Mouse (Mus musculus) hindbrain, embryonic 12.5 days (tissue): ENCODE measurements at regions not wholly inside any gene's neighbourhood (a gene's known extent, or its start where the extent isn't known, plus 50 kb on each side); places are given as distances from the start of the nearest gene placed in this dataset.

ENCODE experiments used
- ATAC-seq: fragments of 200-750 bp; cut with Nextera tagmentation; 2 replicates; pipeline ENCODE4 v1.8.0; 2017; ENCODE audit warnings: moderate TSS enrichment; ENCODE audit not compliant: low FRiP score
- H3K27ac ChIP-seq: fragments of 300-500 bp; sonication (generic); 2 replicates; pipeline ENCODE4 v1.5.1; 2016; ENCODE audit warnings: mild to moderate bottlenecking
- H3K27me3 ChIP-seq: fragments of 300-500 bp; sonication (generic); 2 replicates; pipeline ENCODE4 v1.6.1; 2016; ENCODE audit warnings: mild to moderate bottlenecking
- H3K36me3 ChIP-seq: fragments of 300-500 bp; sonication (generic); 2 replicates; pipeline ENCODE4 v1.6.1; 2016; ENCODE audit warnings: mild to moderate bottlenecking
- H3K4me1 ChIP-seq: fragments of 300-500 bp; sonication (generic); 2 replicates; pipeline ENCODE4 v1.6.1; 2016
- H3K4me2 ChIP-seq: fragments of 300-500 bp; sonication (generic); replicated peaks from 2 replicates; pipeline ENCODE4 v1.6.1; 2016; ENCODE audit warnings: mild to moderate bottlenecking
- H3K4me3 ChIP-seq: fragments of 300-500 bp; sonication (generic); 2 replicates; pipeline ENCODE4 v1.5.1; 2016; ENCODE audit warnings: mild to moderate bottlenecking
- H3K9ac ChIP-seq: fragments of 300-500 bp; sonication (generic); 2 replicates; pipeline ENCODE4 v1.6.1; 2016; ENCODE audit warnings: mild to moderate bottlenecking, moderate library complexity
- H3K9me3 ChIP-seq: fragments of 300-500 bp; sonication (generic); replicated peaks from 2 replicates; pipeline ENCODE4 v1.6.1; 2016; ENCODE audit warnings: mild to moderate bottlenecking
- WGBS: fragments of 180-500 bp; shearing (Covaris S2); methylation state at CpG from one replicate; pipeline ENCODE4 v1.1.7; 2016; 5-methylcytosine and 5-hydroxymethylcytosine counted together

GRCm38 (mm10) chrX:11181855-11182254 is 117.2 kb upstream of the H2al1a start:
- ATAC-seq = no peak
- Histone ChIP-seq H3K27me3 (0 out of 2 replicates have a peak, but pooled peaks cover 2% of the 10 kb centered on the region), H3K4me1 (no peaks in the 10 kb centered on the region), H3K4me2 (no peak overlapping the region), H3K4me3 (no peak overlapping the region), H3K36me3 (no peaks in the 10 kb centered on the region), H3K9ac (no peak overlapping the region), H3K27ac (no peak overlapping the region), H3K9me3 (no peaks in the 10 kb centered on the region)
- 83% methylated on average over 12 of the region's 12 CpGs for WGBS

GRCm38 (mm10) chrX:11190851-11191250 is 108.2 kb upstream of the H2al1a start:
- no peak for ATAC-seq
- no peak overlapping the region for H3K27ac ChIP-seq
- H3K4me3 ChIP-seq = no peak overlapping the region
- no peaks in the 10 kb centered on the region for H3K36me3 ChIP-seq
- H3K4me2 ChIP-seq = no peak overlapping the region
- no peaks in the 10 kb centered on the region for H3K27me3 ChIP-seq
- H3K4me1 ChIP-seq = no peaks in the 10 kb centered on the region
- 90% methylated on average over 6 of the region's 6 CpGs for WGBS
- no peaks in the 10 kb centered on the region for H3K9me3 ChIP-seq
- H3K9ac ChIP-seq = no peak overlapping the region

GRCm38 (mm10) chrX:11204135-11204534 is 94.9 kb upstream of the H2al1a start:
- Histone ChIP-seq H3K4me2 (no peak overlapping the region), H3K9me3 (no peaks in the 10 kb centered on the region), H3K9ac (no peak overlapping the region), H3K27me3 (no peaks in the 10 kb centered on the region; the same call in 1 of the 2 replicates), H3K36me3 (no peaks in the 10 kb centered on the region), H3K4me1 (no peaks in the 10 kb centered on the region), H3K27ac (no peak overlapping the region), H3K4me3 (no peak overlapping the region)
- 90% methylated on average over 2 of the region's 2 CpGs for WGBS
- ATAC-seq = no peak

- ATAC-seq = no peak
- 82% methylated on average over 5 of the region's 5 CpGs for WGBS
- peaks cover 5% of the 10 kb centered on the region; the same call in 1 of the 2 replicates for H3K27me3 ChIP-seq
- H3K9ac ChIP-seq = no peak overlapping the region
- no peaks in the 10 kb centered on the region for H3K9me3 ChIP-seq
- H3K4me2 ChIP-seq = no peak overlapping the region
- H3K4me3 ChIP-seq = no peak overlapping the region
- H3K36me3 ChIP-seq = no peaks in the 10 kb centered on the region
- H3K27ac ChIP-seq = no peak overlapping the region
- H3K4me1 ChIP-seq = no peaks in the 10 kb centered on the region
Observed at GRCm38 (mm10) chrX:11209895-11210294, 89.2 kb upstream of the H2al1a start.

- H3K9ac ChIP-seq = no peak overlapping the region
- H3K4me1 ChIP-seq = no peaks in the 10 kb centered on the region
- ATAC-seq = no peak
- no peak overlapping the region for H3K4me3 ChIP-seq
- H3K27me3 ChIP-seq = peaks cover 5% of the 10 kb centered on the region; the same call in 1 of the 2 replicates
- no peaks in the 10 kb centered on the region for H3K9me3 ChIP-seq
- H3K27ac ChIP-seq = no peak overlapping the region
- H3K4me2 ChIP-seq = no peak overlapping the region
- WGBS = 76% methylated on average over 1 of the region's 1 CpGs
- no peaks in the 10 kb centered on the region for H3K36me3 ChIP-seq
Observed at GRCm38 (mm10) chrX:11212811-11213210, 86.2 kb upstream of the H2al1a start.

- no peaks in the 10 kb centered on the region for H3K4me1 ChIP-seq
- H3K36me3 ChIP-seq = no peaks in the 10 kb centered on the region
- H3K9me3 ChIP-seq = no peaks in the 10 kb centered on the region
- no peak overlapping the region for H3K27ac ChIP-seq
- H3K9ac ChIP-seq = no peak overlapping the region
- WGBS = 52% methylated on average over 3 of the region's 3 CpGs
- peaks cover 5% of the 10 kb centered on the region; the same call in 1 of the 2 replicates for H3K27me3 ChIP-seq
- H3K4me2 ChIP-seq = no peak overlapping the region
- no peak for ATAC-seq
- H3K4me3 ChIP-seq = no peak overlapping the region
Observed at GRCm38 (mm10) chrX:11213492-11213891, 85.6 kb upstream of the H2al1a start.

- WGBS = 82% methylated on average over 1 of the region's 1 CpGs
- Histone ChIP-seq H3K27ac (no peak overlapping the region), H3K9me3 (no peaks in the 10 kb centered on the region), H3K36me3 (no peaks in the 10 kb centered on the region), H3K4me1 (no peaks in the 10 kb centered on the region), H3K4me3 (no peak overlapping the region), H3K9ac (no peak overlapping the region), H3K4me2 (no peak overlapping the region), H3K27me3 (peaks cover 4% of the 10 kb centered on the region; the same call in 1 of the 2 replicates)
- no peak for ATAC-seq
Observed at GRCm38 (mm10) chrX:11239066-11239465, 60.0 kb upstream of the H2al1a start.

GRCm38 (mm10) chrX:11245576-11245975 is 53.5 kb upstream of the H2al1a start:
- Histone ChIP-seq H3K4me3 (no peak overlapping the region), H3K4me1 (no peaks in the 10 kb centered on the region), H3K9ac (no peak overlapping the region), H3K36me3 (no peaks in the 10 kb centered on the region), H3K27me3 (peaks cover 4% of the 10 kb centered on the region; the same call in 1 of the 2 replicates), H3K4me2 (no peak overlapping the region), H3K27ac (no peak overlapping the region), H3K9me3 (no peaks in the 10 kb centered on the region)
- ATAC-seq = no peak
- 90% methylated on average over 3 of the region's 3 CpGs for WGBS
